Mouse (Mus musculus): ENCODE measurements around the gene Cwc27.

DNA sequence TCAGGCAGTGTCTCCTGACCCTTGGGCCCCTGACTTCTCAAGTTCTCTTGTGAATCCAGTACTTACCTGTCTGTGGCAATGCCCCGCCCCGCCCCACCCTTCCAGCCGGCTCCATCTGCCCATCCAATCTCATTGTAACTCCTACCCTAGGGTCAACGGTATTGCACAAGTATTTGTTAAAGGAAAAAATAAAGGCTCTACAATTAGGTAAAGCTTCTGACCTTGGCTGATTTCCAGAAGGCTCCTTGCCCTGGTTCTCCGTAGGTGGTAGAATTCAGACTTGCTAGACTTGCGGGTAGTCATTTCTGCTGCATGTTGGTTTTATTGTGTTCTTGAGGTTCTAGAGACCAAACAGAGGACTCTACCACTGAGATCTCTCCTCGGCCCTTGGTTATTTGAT, 226.0 kb downstream of the Cwc27 start:
- TF ChIP-seq CTCF (IDR thresholded peaks at IDR 0.05; ENCODE audit: low read depth, low read length) = no peak
- no peak for TF ChIP-seq POLR2A (IDR thresholded peaks at IDR 0.05; ENCODE audit: borderline replicate concordance, low read depth, low read length)
